Mouse (Mus musculus) ES-E14 (cell line): ENCODE measurements around the gene Akirin1.

Experiments used
- HCFC1 ChIP-seq: IDR thresholded peaks from 2 replicates; pipeline ENCODE4 v1.6.1; 2012; ENCODE audit warnings: low read length, inconsistent platforms, borderline replicate concordance; ENCODE audit not compliant: insufficient read depth
- MAFK ChIP-seq: IDR thresholded peaks from 2 replicates; pipeline ENCODE4 v1.6.1; 2014; ENCODE audit warnings: mild to moderate bottlenecking, low read depth, low read length, inconsistent platforms; ENCODE audit not compliant: insufficient read depth
- ZNF384 ChIP-seq: IDR thresholded peaks from 2 replicates; pipeline ENCODE4 v1.6.1; 2012; ENCODE audit warnings: low read depth, low read length, inconsistent platforms

GRCm38 (mm10) chr4:123705340-123705739 lies 44.8 kb downstream of the Akirin1 start:
- TF ChIP-seq MAFK (no peak), HCFC1 (no peak), ZNF384 (no peak)
